Mouse (Mus musculus) stomach, postnatal 0 days (tissue): ENCODE measurements around the gene Ifnl3. TPM values are rescaled to one million over a fixed set of nuclear protein-coding genes. Genes with fewer than 3 reads are reported as not detected.

Experiments
- ATAC-seq: fragments of 200-750 bp; cut with Nextera tagmentation; 2 replicates; pipeline ENCODE4 v1.8.0; 2017; ENCODE audit not compliant: low FRiP score, low TSS enrichment
- DNase-seq: peaks from one replicate; pipeline ENCODE4 v3.0.0-alpha.2; 2016; ENCODE audit warnings: low spot score
- H3K27ac ChIP-seq: fragments of 300-500 bp; sonication (generic); replicated peaks from 2 replicates; pipeline ENCODE4 v1.5.1; 2014; ENCODE audit warnings: mild to moderate bottlenecking, control low read depth
- H3K27me3 ChIP-seq: fragments of 300-500 bp; sonication (generic); 2 replicates; pipeline ENCODE4 v1.6.1; 2014; ENCODE audit warnings: low read length; ENCODE audit not compliant: control insufficient read depth, insufficient read depth
- H3K36me3 ChIP-seq: fragments of 300-500 bp; sonication (generic); 2 replicates; pipeline ENCODE4 v1.6.1; 2014; ENCODE audit warnings: low read length, mixed read lengths; ENCODE audit not compliant: control insufficient read depth, insufficient read depth
- H3K4me1 ChIP-seq: fragments of 300-500 bp; sonication (generic); replicated peaks from 2 replicates; pipeline ENCODE4 v1.6.1; 2014; ENCODE audit warnings: antibody characterized with exemption; ENCODE audit not compliant: control insufficient read depth, insufficient read depth
- H3K4me2 ChIP-seq: fragments of 300-500 bp; sonication (generic); replicated peaks from 2 replicates; pipeline ENCODE4 v1.6.1; 2014; ENCODE audit warnings: low read depth, mild to moderate bottlenecking, control low read depth, moderate library complexity
- H3K4me3 ChIP-seq: fragments of 300-500 bp; sonication (generic); 2 replicates; pipeline ENCODE4 v1.5.1; 2014; ENCODE audit warnings: low read depth, low read length, control low read depth
- H3K9ac ChIP-seq: fragments of 300-500 bp; sonication (generic); 2 replicates; pipeline ENCODE4 v1.6.1; 2014; ENCODE audit warnings: mild to moderate bottlenecking, low read length, control low read depth, mixed read lengths
- H3K9me3 ChIP-seq: fragments of 300-500 bp; sonication (generic); 2 replicates; pipeline ENCODE4 v1.6.1; 2016; ENCODE audit warnings: low read length; ENCODE audit not compliant: control insufficient read depth
- CTCF ChIP-seq: IDR thresholded peaks from 2 replicates; pipeline ENCODE4 v1.5.1; 2016; ENCODE audit warnings: antibody characterized with exemption, low read depth, mild to moderate bottlenecking, moderate library complexity
- EP300 ChIP-seq: optimal IDR thresholded peaks from 2 replicates; pipeline ENCODE3; 2016; ENCODE audit warnings: antibody characterized with exemption
- WGBS: fragments of 180-500 bp; shearing (Covaris S2); extraction: QIAGEN DNeasy Blood & Tissue Kit; methylation state at CpG from one replicate; pipeline ENCODE4 v1.1.7; 2014; 5-methylcytosine and 5-hydroxymethylcytosine counted together
- polyA plus RNA-seq: library from polyadenylated mRNA; unstranded; fragments of >200 nt; fragmentation: Nextera tagmentation; extraction: Ambion mirVana; gene quantifications from 2 replicates; pipeline ENCODE4 v1.2.1, GENCODE M21; 2015

Ifnl3 gene
- polyA plus RNA-seq, 1 experiment from 2014 or later = not detected

DNA sequence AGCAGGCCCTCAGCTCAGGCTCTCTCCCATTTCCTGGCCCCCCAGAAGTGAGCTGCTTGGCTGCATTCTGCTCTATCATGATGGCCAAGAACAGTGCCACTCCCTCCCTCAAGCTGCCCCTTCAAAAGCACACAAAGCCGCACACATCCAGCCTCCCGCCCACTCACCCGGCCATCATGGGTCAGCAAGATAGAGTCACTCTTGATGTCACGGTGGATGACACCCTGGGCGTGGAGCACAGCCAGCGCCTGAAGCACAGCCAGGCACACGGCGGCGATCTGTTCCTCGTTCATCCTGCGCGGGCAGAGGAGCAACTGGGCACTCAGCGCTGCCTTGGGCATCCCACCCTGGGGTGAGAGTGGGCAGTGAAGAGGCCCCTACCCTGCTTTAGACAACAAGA lies 39.7 kb downstream of the Ifnl3 start:
- no peak for DNase-seq
- H3K4me2 ChIP-seq = no peak overlapping the region
- H3K27ac ChIP-seq = no peak overlapping the region
- H3K4me1 ChIP-seq = 0 out of 2 replicates have a peak, but pooled peaks cover 2% of the 10 kb centered on the region
- H3K9me3 ChIP-seq = no peaks in the 10 kb centered on the region
- H3K36me3 ChIP-seq = peaks cover 27% of the 10 kb centered on the region
- ATAC-seq = no peak
- H3K4me3 ChIP-seq = no peak overlapping the region
- no peak overlapping the region for H3K9ac ChIP-seq
- 86% methylated on average over 13 of the region's 13 CpGs for WGBS
- TF ChIP-seq EP300 = no peak
- no peak for TF ChIP-seq CTCF
- H3K27me3 ChIP-seq = no peaks in the 10 kb centered on the region

DNA sequence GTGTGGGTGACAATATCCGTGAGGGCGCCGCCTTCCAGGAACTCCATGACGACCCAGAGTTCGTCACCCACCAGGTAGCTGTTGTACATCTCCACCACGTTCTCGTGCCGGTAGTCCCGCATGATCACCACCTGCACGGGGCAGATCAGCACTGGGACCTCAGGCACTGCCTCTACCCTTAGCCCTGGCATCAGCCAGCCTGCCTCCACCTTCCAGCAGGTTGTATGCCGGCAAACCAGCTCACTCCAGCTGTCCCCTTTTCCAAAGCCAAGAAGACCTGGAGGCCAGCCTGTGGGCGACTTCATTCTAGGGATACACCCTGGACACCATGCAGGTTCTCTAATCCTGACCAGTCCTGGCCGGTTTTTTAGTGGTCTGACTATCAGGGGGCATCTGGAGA lies 40.3 kb downstream of the Ifnl3 start:
- H3K36me3 ChIP-seq = peaks cover 31% of the 10 kb centered on the region
- 94% methylated on average over 13 of the region's 13 CpGs for WGBS
- no peaks in the 10 kb centered on the region for H3K27me3 ChIP-seq
- no peak overlapping the region for H3K4me3 ChIP-seq
- no peak for DNase-seq
- H3K4me2 ChIP-seq = no peak overlapping the region
- TF ChIP-seq CTCF = no peak
- TF ChIP-seq EP300 = no peak
- H3K4me1 ChIP-seq = 0 out of 2 replicates have a peak, but pooled peaks cover 2% of the 10 kb centered on the region
- ATAC-seq = no peak
- H3K9me3 ChIP-seq = no peaks in the 10 kb centered on the region
- H3K9ac ChIP-seq = no peak overlapping the region
- H3K27ac ChIP-seq = no peak overlapping the region

DNA sequence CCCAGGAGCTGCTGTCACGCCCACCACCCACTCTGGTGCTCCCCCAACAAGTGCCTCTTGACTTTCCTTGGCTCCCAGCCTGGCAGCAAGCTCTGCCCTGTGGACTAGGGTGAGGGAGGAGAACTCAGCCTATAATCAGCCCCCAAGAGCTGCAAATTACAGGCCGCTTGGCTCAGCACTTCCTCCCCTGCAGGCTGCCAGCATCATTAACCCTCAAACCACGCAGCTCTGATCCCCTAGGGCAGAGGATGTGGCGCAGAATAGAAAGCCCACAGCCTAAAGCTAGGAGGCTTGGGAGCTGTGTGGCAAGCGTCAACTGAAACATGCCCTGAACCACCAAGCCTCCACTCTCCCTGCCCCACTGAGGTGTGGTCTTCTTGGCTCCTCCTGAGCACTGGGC lies 42.8 kb downstream of the Ifnl3 start:
- Histone ChIP-seq H3K4me2 (no peak overlapping the region), H3K27me3 (no peaks in the 10 kb centered on the region), H3K36me3 (peaks cover 25% of the 10 kb centered on the region), H3K4me3 (no peak overlapping the region), H3K4me1 (no peaks in the 10 kb centered on the region), H3K9ac (no peak overlapping the region), H3K9me3 (no peaks in the 10 kb centered on the region), H3K27ac (no peak overlapping the region)
- 93% methylated on average over 5 of the region's 5 CpGs for WGBS
- TF ChIP-seq CTCF (no peak), EP300 (no peak)
- DNase-seq = no peak
- ATAC-seq = no peak

GRCm38 (mm10) chr7:28567539-28567938 lies 44.9 kb downstream of the Ifnl3 start:
- H3K9me3 ChIP-seq = no peaks in the 10 kb centered on the region
- DNase-seq (no peak), ATAC-seq (no peak)
- WGBS = 95% methylated on average over 4 of the region's 4 CpGs
- H3K27me3 ChIP-seq = no peaks in the 10 kb centered on the region
- no peak overlapping the region for H3K27ac ChIP-seq
- no peak overlapping the region for H3K4me3 ChIP-seq
- H3K4me2 ChIP-seq = no peak overlapping the region
- H3K36me3 ChIP-seq = peaks cover 22% of the 10 kb centered on the region
- H3K4me1 ChIP-seq = peaks cover 13% of the 10 kb centered on the region
- H3K9ac ChIP-seq = no peak overlapping the region
- no peak for TF ChIP-seq EP300

DNA sequence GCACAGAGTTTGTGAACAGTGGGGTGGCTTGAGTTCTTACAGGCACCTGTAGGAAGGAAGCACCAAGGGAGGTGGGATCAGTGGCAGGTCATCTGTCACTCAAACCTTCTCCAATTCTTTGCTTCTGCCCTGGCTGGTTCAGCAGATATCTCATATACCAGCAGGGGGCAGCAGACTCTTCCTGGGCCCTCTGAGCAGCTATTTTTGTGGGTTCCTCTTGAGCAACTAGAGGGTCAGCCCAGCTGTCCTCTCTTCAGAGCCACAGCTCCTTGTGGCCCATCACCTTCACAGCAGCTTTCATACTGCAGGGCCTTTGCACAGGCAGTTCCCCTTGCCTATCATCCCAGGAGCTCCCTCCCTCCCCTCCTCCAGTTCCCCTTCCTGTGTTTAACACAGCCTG lies 45.6 kb downstream of the Ifnl3 start:
- ATAC-seq (no peak), DNase-seq (peak; percentile 72)
- Histone ChIP-seq H3K27ac (peak overlapping the region; percentile 53; the same call in 1 of the 2 replicates), H3K4me3 (no peak overlapping the region), H3K36me3 (peaks cover 20% of the 10 kb centered on the region), H3K27me3 (no peaks in the 10 kb centered on the region), H3K9me3 (no peaks in the 10 kb centered on the region), H3K4me1 (peaks cover 13% of the 10 kb centered on the region), H3K9ac (no peak overlapping the region), H3K4me2 (no peak overlapping the region)
- TF ChIP-seq CTCF (peak; percentile 90), EP300 (no peak)

GRCm38 (mm10) chr7:28570291-28570981 lies 47.8 kb downstream of the Ifnl3 start:
- Histone ChIP-seq H3K27ac (peak overlapping the region; percentile 96), H3K4me1 (peaks cover 15% of the 10 kb centered on the region), H3K4me3 (no peak overlapping the region), H3K4me2 (peak overlapping the region; percentile 43), H3K27me3 (no peaks in the 10 kb centered on the region), H3K9ac (peak overlapping the region; percentile 41), H3K36me3 (peaks cover 13% of the 10 kb centered on the region; the same call in 1 of the 2 replicates), H3K9me3 (no peaks in the 10 kb centered on the region)
- TF ChIP-seq CTCF (peak; percentile 30), EP300 (no peak)
- DNase-seq (peak; percentile 97), ATAC-seq (peak; percentile 93)
- WGBS = 34% methylated on average over 12 of the region's 12 CpGs
